In the genomic region with DNA sequence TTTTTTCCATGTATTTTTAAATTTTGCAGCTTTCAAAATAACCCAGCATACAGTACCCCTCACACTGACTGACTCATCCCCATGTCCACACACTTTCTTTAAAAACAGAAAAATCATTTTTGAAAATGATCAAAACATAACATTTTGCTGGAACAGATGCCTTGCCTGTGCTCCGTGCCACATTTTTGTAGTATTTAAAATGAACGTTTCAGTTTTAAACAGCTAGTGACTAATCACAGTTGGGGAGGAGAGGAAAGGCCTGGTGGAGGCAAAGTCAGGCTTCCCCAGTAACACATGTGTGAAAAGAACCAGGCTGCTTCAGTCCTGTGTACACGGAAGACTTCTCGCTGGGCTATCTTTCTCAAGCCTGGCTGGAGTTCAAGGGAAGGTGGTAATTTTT, we compare ENCODE assay signal across 30 mouse cellular contexts.
DNase-seq lines count a peak whose midpoint lies in the region; ATAC-seq lines count a peak whose summit lies in the region.
"Had no signal": no experiment of that assay in that cellular context is flagged by ENCODE, and none has a peak within 500 bp of the region (broad histone marks: within the 10 kb centered on the region; RNA-seq: fewer than 3 reads in every experiment).

No protein-coding gene starts in this region.

- 0 out of 2 replicates have a peak overlapping the region, but pooled peaks have one; percentile 33 for H3K27ac ChIP-seq in forebrain, embryonic 15.5 days (replicated peaks)
- H3K27ac ChIP-seq in forebrain, embryonic 12.5 days = no peak overlapping the region
- H3K27ac ChIP-seq: embryonic facial prominence, embryonic 10.5 days; hindbrain, embryonic 10.5 days; kidney, embryonic 15.5 days; limb, embryonic 12.5 days; stomach, embryonic 15.5 days had no signal

- H3K4me3 ChIP-seq in forebrain, embryonic 15.5 days = no peak overlapping the region
- no peak overlapping the region for H3K4me3 ChIP-seq in forebrain, embryonic 12.5 days (replicated peaks)
- H3K4me3 ChIP-seq: embryonic facial prominence, embryonic 10.5 days; hindbrain, embryonic 10.5 days; kidney, embryonic 15.5 days; limb, embryonic 12.5 days; stomach, embryonic 15.5 days had no signal

- no peak for ATAC-seq in forebrain, embryonic 15.5 days (replicated peaks)
- ATAC-seq in forebrain, embryonic 12.5 days (ENCODE audit: low FRiP score) = no peak
- ATAC-seq: CD4-positive, CD25-positive, alpha-beta regulatory T cell, adult 4 months; hindbrain, embryonic 16.5 days; intestine, postnatal 0 days; liver, postnatal 0 days; lung, postnatal 0 days had no signal

- 68% methylated on average over 4 of the region's 4 CpGs for WGBS in forebrain, embryonic 15.5 days
- 85% methylated on average over 4 of the region's 4 CpGs for WGBS in forebrain, embryonic 12.5 days

- no peak overlapping the region for H3K9ac ChIP-seq in forebrain, embryonic 15.5 days (replicated peaks)
- no peak overlapping the region for H3K9ac ChIP-seq in forebrain, embryonic 12.5 days
- H3K9ac ChIP-seq: kidney, embryonic 15.5 days; limb, embryonic 12.5 days; liver, postnatal 0 days; stomach, embryonic 15.5 days had no signal

- DNase-seq in layer of hippocampus, adult 11-12 months (ENCODE audit: low spot score) = peak; percentile 51
- no peak for DNase-seq in layer of hippocampus, postnatal 25 days (ENCODE audit: extremely low spot score in 1 of 2, low spot score in 1 of 2)
- DNase-seq in right cerebral cortex, postnatal 10 days (ENCODE audit: low spot score in 2 of 2) = peak; percentile 27 to 46
- DNase-seq in right cerebral cortex, postnatal 36 days (ENCODE audit: low spot score in 2 of 2) = no peak
- peak; percentile 69 for DNase-seq in telencephalon, adult 2 months (ENCODE audit: low read depth, low spot score)
- DNase-seq in urinary bladder, adult 18-20 months (ENCODE audit: low spot score in 2 of 2) = no peak
- DNase-seq: adrenal gland, postnatal 36 days; cerebellum, adult 11-12 months; cerebellum, postnatal 10 days; gastrocnemius, postnatal 10 days; heart, adult 11 months; kidney, postnatal 36 days; liver, postnatal 0 days; right cerebral cortex, postnatal 14 days; thymus, adult 18-20 months; thymus, postnatal 36 days had no signal

- H3K4me1 ChIP-seq in forebrain, embryonic 15.5 days = no peaks in the 10 kb centered on the region
- H3K4me1 ChIP-seq in forebrain, embryonic 12.5 days = no peaks in the 10 kb centered on the region
- H3K4me1 ChIP-seq: embryonic facial prominence, embryonic 10.5 days; hindbrain, embryonic 10.5 days; kidney, embryonic 15.5 days; limb, embryonic 12.5 days; stomach, embryonic 15.5 days had no signal

- H3K27me3 ChIP-seq in forebrain, embryonic 15.5 days = no peaks in the 10 kb centered on the region
- H3K27me3 ChIP-seq in forebrain, embryonic 12.5 days = no peaks in the 10 kb centered on the region
- H3K27me3 ChIP-seq: kidney, embryonic 15.5 days; limb, embryonic 12.5 days; stomach, embryonic 15.5 days had no signal

- no peak overlapping the region for H3K4me2 ChIP-seq in forebrain, embryonic 15.5 days (replicated peaks)
- H3K4me2 ChIP-seq in forebrain, embryonic 12.5 days = no peak overlapping the region
- H3K4me2 ChIP-seq: heart, embryonic 11.5 days; kidney, embryonic 15.5 days; limb, embryonic 12.5 days; liver, embryonic 11.5 days; midbrain, embryonic 11.5 days; stomach, embryonic 15.5 days had no signal

- no peaks in the 10 kb centered on the region for H3K36me3 ChIP-seq in forebrain, embryonic 15.5 days
- H3K36me3 ChIP-seq in forebrain, embryonic 12.5 days (replicated peaks) = no peaks in the 10 kb centered on the region
- H3K36me3 ChIP-seq: embryonic facial prominence, embryonic 10.5 days; hindbrain, embryonic 10.5 days; kidney, embryonic 15.5 days; limb, embryonic 12.5 days; stomach, embryonic 15.5 days had no signal

- H3K9me3 ChIP-seq in forebrain, embryonic 15.5 days = no peaks in the 10 kb centered on the region
- no peaks in the 10 kb centered on the region for H3K9me3 ChIP-seq in forebrain, embryonic 12.5 days
- H3K9me3 ChIP-seq: embryonic facial prominence, embryonic 10.5 days; hindbrain, embryonic 10.5 days; kidney, embryonic 15.5 days; limb, embryonic 12.5 days; stomach, embryonic 15.5 days had no signal

Comparison
In these comparisons a context has a peak if more than half of its experiments do, and no peak if none do; other contexts are left out.
1. DNase-seq: peak in layer of hippocampus, adult 11-12 months (single experiment), right cerebral cortex, postnatal 10 days (2 of 2) and telencephalon, adult 2 months (single experiment); none in layer of hippocampus, postnatal 25 days (0 of 2), right cerebral cortex, postnatal 36 days (0 of 2) and urinary bladder, adult 18-20 months (0 of 2).